Mouse (Mus musculus) cerebellum, adult 11 months (tissue): Measurements from ENCODE around the gene Chd5.

Source experiments
- DNase-seq: peaks from one replicate; pipeline ENCODE4 v3.0.0; 2022

Chd5 gene

GRCm38 (mm10) chr4:152318517-152319234, 19.8 kb upstream of the Chd5 start, which contains the start of gene Rnf207:
Rnf207 (minus strand) TSS chr4:152318993.
- no peak for DNase-seq

GRCm38 (mm10) chr4:152321464-152321863, 17.0 kb upstream of the Chd5 start:
- DNase-seq: no peak

- DNase-seq: no peak
Measured at GRCm38 (mm10) chr4:152324641-152325562, 13.5 kb upstream of the Chd5 start.

GRCm38 (mm10) chr4:152325574-152326411, 12.7 kb upstream of the Chd5 start, which contains the start of gene Rpl22:
Rpl22 (plus strand) TSS chr4:152325742.
- peak; percentile 91 for DNase-seq

- DNase-seq: no peak
Measured at GRCm38 (mm10) chr4:152326543-152326942, 11.9 kb upstream of the Chd5 start.

- no peak for DNase-seq
Measured at GRCm38 (mm10) chr4:152328691-152329090, 9.8 kb upstream of the Chd5 start.

- no peak for DNase-seq
Measured at GRCm38 (mm10) chr4:152332952-152333351, 5.5 kb upstream of the Chd5 start.

- no peak for DNase-seq
Measured at GRCm38 (mm10) chr4:152333587-152333986, 4.9 kb upstream of the Chd5 start.

- no peak for DNase-seq
Measured at GRCm38 (mm10) chr4:152337772-152338171, 679 bp upstream of the Chd5 start.

GRCm38 (mm10) chr4:152339293-152339790, 891 bp downstream of the Chd5 start:
- DNase-seq: no peak

GRCm38 (mm10) chr4:152340584-152341284, 2.3 kb downstream of the Chd5 start:
- DNase-seq: no peak

GRCm38 (mm10) chr4:152343296-152343695, 4.8 kb downstream of the Chd5 start:
- DNase-seq: no peak

- no peak for DNase-seq
Measured at GRCm38 (mm10) chr4:152344651-152345050, 6.2 kb downstream of the Chd5 start.

GRCm38 (mm10) chr4:152345120-152345889, 6.9 kb downstream of the Chd5 start:
- DNase-seq: no peak

GRCm38 (mm10) chr4:152349837-152350381, 11.5 kb downstream of the Chd5 start:
- DNase-seq: no peak

GRCm38 (mm10) chr4:152350722-152351421, 12.4 kb downstream of the Chd5 start:
- no peak for DNase-seq

GRCm38 (mm10) chr4:152351422-152352305, 13.2 kb downstream of the Chd5 start:
- DNase-seq: no peak

- DNase-seq: no peak
Measured at GRCm38 (mm10) chr4:152353886-152354637, 15.6 kb downstream of the Chd5 start.
